Mouse (Mus musculus): ENCODE measurements around the gene Bcar3.
A peak's percentile ranks its signal among the peaks of the same experiment; 100 is the strongest.

Gene Bcar3

DNA sequence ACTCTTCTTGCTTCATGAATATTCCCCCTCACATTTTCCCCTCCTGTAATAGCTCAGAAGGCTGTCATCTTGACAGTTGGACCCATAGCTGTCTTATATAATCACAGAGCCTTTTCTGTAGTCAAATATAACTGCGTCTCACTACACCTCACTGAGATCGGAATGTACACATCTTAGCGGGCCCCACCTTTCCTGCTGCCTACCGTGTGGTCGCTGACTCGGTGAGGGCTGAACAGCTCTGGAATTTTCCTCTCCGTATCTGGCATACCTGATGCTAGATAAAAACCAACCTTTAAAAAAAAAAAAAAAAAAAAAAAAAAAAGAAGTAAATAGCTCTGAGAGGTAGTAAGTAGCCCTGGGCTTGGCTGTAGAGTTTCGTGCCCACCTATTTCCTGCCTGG, 164.8 kb downstream of the Bcar3 start:
- DNase-seq (ENCODE audit: low spot score in 2 of 2), result no peak

DNA sequence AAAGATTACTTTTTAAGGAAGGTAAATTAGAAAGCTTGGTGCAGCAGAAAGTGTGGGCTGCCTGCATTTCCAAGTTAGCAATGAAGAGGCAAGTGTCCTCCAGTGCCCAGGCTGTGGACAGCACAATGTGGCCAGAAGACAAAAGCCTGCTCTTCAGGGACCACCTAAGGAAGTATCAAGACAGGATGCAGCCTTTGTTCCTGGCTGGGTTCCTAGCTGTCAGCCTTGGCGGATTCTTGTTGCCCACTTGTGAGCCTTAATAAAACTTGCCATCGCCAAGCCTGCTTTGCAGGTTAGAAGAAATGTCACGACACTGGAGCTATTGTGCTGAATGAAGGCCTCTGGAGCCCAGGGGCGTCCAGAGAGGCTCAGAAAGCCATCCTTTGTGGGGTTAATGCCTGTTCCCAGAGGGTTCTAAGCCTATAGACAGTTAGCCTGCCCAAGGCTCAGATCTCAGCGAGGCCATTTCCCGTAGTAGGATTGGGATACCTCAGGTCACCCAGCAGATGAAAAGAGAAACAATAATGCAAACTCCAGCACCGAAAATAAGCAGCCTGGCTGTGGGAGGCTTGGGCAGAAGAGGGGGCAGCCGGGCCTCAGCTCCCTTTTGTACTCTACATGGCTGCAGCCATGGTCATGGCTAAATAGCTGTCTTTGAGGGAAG, 167.0 kb downstream of the Bcar3 start:
- DNase-seq (ENCODE audit: low spot score in 2 of 2), result no peak

DNA sequence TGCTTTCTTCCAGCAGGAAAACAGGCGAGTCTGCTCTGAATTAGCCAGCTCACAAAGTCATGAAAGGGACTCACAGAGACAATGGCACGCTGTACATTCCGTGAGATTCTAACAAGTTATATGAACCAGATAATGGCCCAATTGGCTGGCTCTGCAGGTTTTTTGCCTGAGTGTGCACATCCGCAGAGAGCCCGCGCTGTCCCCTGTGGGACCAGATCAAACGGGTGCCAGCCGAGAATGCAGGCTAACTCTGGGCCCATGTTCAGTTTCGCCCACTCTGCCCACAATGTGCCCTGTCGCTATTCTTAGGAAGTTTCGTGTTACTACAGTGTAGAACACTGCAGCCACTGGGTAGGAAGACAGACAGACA, 167.6 kb downstream of the Bcar3 start:
- peak in 1 of 2 experiments; percentile 22 for DNase-seq (ENCODE audit: low spot score in 2 of 2)

DNA sequence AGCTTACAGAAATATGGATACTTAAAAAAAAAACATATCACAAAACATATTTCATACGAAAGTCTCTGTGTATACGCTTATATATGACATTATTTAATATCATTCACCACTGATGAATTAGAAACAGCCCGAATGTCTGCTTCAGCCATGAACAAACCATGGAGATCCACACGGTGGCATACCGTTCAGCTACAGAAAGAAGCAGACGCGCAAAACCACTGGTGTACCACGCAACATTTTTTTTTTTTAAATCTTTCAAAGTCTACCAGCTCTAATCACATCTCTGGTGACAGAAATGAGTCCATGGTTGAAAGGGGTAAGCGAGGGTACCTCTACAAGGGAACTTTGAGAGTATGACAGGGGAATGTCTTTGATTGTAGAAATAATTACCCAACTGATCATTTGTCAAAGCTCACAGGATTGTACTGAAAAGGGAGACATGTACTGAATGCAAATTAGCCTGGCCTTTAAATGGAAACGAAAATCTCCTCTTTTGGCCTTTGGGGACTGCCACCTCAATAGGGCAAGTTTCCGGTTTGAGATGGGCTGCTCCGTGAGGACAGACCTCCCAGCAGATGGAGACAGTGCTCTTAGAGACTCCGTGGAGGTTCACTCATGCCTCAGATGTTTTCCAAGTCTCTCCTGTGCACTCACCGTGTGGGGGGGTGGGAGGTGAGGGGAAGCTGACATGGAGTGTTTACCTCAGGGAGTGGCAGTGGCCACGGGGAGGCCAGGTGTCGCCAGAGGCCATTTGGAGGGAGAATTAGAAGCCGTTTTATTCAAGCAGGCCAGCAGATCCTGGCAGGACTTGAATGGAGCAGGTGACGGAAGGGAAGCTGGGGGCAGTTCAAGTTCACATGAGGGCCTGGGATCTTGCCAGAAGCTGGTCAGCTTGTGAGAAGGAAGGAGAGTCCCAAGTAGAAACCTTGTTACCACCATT, 168.3 kb downstream of the Bcar3 start:
- no peak for DNase-seq (ENCODE audit: low spot score in 2 of 2)

DNA sequence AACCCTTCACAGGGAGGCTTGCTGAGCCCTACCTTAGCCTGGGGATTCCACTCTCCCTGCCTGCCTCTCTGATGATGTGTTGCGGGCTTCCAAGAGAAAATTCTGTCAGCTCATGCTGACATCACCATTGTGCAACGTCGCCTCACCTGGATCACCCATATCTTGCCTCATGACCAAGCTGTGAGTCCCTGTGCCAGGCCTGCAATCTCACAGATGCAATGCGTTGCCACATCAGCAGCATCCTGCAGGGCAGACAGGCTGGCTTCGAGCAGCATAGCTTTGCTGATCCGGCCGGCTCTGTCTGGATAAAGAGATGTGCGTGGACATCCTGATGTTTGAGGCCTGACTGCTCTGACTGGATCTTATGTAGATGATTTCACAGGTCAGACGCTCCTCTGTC, 169.2 kb downstream of the Bcar3 start:
- no peak for DNase-seq (ENCODE audit: low spot score in 2 of 2)

DNA sequence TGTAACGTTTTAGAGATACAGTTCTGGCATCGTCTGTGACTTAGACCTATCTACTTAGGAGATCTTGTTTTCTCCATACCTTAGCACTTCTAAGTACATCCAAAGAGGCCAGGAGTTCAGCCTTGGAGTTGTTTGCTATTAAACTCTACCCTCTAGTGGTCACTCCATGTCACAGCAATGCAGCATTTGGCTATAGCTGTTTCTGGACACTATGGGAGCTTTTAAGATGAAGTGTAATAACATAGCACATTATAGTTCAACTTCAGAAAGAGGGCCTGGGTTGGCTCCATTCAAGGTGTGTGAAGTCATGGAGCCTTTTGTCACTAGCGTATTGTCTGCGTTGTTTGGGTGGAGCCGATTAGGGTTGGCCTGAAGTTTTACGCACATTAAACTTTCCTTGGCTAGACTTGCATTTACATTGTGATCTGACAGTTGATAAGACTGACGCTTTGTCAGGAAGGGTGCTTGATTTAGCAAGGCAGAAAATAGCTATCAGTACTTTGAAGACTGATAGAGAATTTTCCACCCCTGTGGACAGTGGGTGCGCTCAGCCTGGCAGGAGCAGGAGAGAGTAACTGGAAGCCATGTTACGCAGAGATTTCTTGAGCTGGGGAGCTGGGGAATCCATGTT, 172.3 kb downstream of the Bcar3 start:
- DNase-seq (ENCODE audit: low spot score in 2 of 2), result peak in 1 of 2 experiments; percentile 48

DNA sequence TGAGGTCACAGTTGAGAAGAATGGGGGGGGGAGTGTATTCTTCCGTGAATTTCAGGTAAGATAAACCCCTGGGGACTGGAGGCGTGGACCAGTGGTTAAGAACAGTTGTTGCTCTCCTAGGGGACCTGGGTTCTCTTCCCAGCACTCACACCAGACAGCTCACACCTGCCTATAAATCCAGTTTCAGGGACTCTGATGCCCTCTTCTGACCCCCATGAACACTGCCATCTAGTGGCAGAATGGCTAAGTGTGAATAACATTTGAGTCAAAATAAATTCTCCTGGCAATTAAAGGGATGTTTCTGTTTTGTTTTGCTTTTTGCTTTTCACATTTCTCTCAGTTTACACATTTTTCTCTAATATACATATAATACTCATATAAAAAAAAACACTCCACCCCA, 174.0 kb downstream of the Bcar3 start:
- peak in 1 of 2 experiments; percentile 30 for DNase-seq (ENCODE audit: low spot score in 2 of 2)

DNA sequence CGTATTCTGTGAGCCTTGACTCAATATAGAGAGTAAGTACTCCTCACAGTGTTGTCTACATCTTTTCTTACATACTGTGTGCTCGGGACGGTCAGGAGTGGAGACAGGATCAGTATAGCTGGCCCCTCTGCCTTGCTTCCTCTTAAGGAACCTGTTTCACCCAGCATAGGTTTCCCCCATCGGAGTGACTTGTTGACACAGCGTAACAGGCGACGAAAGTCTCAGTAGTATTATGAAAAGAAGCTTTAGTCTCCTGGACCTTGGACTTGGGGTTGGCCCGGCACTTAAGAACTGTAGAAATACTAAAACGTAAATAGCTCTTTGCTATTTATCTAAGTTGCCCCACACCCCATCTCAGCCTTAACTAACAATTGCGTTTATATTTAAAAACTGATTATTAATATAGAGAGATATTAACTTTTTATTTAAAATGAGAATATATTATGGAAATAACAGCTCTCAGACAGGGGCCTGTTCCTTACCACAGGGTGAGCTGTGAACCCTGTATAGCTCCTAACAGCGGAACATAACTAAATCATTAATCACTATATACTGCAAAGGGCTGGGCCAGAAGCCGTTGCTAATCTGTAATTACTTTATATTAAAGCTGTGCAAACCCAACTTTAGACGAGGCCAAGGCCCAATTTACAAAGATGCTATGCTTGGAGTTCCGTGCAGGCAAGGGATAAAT, 176.5 kb downstream of the Bcar3 start:
- DNase-seq (ENCODE audit: low spot score in 2 of 2), result no peak

DNA sequence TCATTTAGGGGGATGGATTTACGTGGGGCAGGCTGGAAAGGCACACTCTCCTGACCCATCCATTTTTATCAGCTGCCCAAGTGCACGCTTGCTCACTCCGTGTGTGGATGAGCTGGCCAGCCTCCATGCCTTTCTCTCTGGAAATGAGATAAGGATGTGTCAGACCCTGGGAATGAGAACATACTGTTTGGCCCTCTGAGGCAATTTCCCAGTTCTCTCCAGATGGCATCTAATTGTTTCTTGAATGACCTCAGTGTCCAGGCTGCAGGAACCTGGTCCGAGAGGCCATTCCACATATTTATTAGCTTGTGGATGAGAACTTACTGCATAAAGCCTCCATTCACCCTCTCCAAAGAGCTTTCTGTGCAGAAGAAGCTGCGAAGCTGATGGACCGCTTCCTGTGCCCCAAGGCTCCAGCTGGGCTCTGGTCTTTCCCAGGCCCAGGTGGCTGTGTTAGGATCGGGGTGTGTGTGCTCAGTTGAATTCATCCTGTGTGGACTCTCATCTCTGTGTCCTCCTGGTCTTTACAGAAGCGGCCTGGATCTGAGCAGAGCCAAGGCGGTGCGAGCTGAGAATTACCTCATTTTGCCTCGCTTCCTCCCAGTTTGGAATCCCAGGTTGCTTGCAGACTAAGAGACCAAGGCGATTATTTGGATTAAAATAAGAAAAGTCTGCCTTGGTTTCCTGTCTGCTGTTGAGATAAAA, 177.2 kb downstream of the Bcar3 start:
- DNase-seq (ENCODE audit: low spot score in 2 of 2), result no peak

DNA sequence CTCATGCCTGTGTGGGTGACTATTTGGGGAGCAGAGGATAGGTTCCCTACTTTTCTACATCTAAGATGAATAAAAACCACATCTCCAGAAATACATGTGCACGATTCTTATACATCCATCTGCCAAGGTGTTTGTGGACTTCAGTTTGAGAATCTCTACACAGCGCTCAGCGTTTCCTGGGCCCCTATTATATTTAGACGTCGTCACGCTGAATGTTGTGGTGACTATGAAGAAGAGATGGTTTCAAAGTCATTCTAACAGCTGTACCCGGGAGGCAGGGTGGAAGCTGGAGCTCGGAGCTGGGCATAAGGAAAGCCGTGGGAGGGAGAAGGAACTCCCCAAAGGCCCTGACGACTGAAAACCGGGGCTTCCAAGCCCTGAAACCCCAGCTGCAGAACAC, 178.5 kb downstream of the Bcar3 start:
- DNase-seq (ENCODE audit: low spot score in 2 of 2), result no peak

DNA sequence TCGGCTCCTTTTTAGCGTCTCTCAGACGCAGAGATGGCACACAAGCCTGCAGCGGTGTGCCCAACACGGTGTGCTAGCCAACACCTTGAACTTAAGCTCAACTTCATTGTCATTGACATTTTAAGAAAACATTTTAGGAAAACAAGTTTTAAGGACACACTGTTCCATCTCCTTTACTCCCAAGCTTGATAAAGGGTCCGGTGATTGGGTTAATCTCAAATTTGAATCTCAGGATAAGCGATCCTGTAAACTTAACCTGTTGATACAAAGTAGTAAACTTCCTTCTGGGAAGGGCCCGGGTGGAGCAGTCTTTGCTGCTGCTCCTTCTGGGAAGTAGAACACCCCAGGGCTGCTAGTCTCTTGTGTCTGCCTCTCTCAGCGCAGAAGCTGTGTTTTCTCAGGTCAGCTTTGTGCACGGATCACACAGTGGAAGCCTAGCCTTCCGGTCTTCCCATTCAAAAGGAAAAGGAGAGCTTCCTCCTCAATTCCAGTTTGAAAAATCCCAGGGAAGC, 179.6 kb downstream of the Bcar3 start:
- DNase-seq (ENCODE audit: low spot score in 2 of 2), result no peak

DNA sequence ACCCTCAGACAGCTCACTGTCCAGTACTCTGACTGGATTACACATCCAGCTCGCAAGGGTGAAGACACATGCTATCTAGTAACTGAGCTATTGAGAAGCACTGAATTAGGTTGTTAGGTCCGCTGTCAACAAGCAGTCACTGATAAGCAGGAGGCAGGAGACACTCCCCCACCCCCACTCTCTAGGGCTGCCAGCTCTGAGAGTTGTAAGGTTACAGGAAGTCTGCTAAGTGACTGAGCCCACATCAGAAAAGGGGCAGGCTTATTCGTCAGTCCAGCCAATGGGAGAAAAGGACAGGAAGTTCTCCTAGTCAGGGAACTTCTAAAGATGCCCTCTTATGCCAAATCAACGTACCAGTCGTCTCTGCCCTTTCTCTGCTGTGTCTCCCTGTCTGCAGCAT, 180.1 kb downstream of the Bcar3 start:
- DNase-seq (ENCODE audit: low spot score in 2 of 2), result peak in 1 of 2 experiments; percentile 58

DNA sequence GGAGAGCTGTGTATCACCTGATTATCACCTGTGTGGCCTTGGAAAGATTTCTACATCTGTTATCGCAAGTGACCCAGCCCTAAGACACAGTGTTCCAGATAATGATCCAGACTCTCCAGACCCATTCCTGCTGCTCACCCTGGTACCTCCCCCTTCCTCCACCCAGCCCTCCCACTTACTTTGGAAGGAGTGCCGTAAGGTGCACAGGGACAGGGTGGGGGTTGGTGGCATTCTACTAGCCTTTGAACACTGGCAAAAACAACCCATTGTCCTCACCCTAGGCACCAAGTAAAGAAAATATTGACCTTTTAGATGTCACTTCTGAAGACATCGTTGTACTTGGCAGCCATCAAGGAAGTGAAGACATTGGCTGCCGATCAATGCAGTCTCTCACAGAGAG, 180.9 kb downstream of the Bcar3 start:
- DNase-seq (ENCODE audit: low spot score in 2 of 2), result no peak

DNA sequence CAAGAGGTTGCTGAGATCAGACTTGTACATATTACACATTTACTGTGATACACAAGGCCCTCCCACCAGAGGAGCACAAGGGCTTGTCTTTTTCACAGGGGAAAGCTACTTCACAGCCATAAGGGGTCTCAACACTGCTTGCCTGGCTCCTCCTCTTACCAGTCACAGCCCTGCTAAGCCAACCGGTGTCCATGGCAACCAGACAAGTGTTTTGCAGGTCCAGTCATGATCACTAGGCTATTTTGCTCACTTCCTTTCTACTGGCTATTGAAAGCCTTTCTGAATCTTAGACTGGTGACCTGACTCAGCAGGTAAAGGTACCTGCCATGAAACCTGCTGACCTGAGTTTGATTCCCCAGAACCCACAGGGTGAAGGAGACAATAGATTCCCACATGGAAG, 181.8 kb downstream of the Bcar3 start:
- no peak for DNase-seq (ENCODE audit: low spot score in 2 of 2)

DNA sequence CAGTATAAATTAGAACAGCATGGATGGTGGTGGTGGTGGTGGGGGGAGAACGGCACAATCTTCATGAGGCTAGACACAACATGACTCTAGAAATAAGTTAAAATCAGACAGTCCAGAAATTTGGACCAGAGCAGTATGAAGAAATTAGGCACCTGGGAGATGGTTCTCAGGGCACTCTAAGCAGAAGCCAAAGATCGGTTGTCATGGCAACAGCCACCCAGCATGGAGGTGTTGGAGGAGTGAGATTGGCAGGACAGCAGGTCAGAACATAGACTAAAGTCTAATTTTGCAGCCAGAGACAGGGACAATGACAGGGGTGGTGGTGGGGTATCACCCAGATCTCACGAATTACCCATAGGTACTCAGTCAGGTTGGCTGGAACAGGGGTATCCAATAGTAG, 182.7 kb downstream of the Bcar3 start:
- DNase-seq (ENCODE audit: low spot score in 2 of 2), result no peak

DNA sequence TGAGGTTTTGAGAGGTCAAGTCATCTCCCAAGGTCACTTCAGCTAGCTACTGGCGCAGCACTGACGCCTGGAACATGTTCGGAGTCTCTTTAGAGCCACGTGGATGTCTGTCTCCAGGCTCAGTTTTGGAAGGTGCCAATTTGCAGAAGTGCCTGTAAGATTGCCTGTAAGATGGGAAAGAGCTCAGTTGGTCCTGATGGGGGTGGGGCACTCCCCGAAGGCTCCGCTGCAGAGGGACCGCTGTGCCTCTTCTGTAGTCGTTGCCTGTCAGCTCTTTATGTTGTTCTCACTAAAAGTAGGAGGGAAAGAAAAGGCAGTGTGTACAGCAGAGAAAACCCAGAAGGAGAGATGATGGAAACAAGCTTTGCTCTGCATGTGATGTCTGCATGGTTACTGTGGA, 183.6 kb downstream of the Bcar3 start:
- no peak for DNase-seq (ENCODE audit: low spot score in 2 of 2)

DNA sequence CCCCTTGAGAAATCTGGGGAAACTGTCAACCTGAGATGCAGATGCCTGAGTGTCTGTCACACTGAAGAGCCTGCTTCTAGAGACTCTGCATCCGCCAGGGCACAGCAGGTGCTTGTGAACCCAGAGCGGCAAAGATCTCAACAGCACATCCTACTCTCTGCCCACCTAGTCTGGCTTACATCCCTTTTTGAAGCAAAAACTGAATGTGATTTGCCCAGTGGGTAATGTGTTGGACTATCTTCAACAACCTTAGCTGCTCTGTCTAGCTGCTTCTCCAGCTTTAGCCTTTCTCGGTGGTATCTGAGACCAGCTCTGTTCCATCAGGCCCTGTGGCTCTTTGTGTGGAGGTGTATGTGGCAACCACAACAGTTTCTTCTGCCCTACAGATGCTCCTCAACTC, 184.8 kb downstream of the Bcar3 start:
- no peak for DNase-seq (ENCODE audit: low spot score in 2 of 2)

DNA sequence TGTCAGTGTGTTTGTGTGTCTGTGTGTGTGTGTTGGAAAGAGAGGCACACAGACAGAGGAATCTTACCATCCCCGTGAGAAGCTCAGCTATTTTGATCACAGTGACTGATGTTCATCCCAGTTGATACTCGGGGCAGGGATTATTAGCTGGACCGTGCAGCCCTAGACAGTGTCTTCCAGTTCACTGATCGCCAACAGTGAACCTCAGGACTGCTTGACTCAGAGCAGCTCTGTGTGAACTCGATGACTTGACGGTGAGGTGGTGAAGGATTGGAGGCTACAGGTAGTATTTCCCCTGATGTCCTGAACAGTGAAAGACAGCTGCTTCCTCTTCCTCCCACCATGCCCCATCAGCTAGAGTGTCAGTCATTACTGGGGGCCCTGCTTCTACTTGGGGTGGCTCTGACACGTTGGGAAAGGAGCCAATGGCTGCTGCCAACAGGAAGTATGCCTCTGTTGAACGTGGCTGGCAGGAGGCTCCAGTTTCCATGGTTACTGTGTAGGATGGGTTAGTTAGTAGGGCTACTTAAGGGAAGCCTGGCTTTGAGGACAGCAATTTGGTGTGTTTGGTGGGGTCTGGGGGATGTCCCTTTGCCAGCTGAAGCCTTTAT, 186.2 kb downstream of the Bcar3 start:
- no peak for DNase-seq (ENCODE audit: low spot score in 2 of 2)

DNA sequence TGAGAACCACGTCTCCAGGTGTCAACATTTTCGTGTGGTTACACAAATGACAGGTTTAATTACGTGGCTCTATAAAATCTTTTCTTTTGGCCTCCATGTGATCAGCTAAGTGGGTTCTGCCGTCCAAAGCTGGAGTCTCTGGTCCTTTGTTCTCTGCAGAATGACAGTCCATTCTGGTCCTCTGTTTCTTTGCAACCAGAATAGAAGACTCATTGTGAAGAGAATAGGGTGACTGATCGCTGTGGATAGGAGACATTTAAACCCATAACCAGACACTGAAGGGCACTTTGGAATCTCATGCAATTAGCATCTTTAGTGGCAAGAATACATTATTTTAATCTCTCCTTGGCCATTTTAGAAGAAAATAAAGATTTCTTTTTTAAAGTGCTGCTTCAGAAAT, 187.1 kb downstream of the Bcar3 start:
- DNase-seq (ENCODE audit: low spot score in 2 of 2), result no peak

DNA sequence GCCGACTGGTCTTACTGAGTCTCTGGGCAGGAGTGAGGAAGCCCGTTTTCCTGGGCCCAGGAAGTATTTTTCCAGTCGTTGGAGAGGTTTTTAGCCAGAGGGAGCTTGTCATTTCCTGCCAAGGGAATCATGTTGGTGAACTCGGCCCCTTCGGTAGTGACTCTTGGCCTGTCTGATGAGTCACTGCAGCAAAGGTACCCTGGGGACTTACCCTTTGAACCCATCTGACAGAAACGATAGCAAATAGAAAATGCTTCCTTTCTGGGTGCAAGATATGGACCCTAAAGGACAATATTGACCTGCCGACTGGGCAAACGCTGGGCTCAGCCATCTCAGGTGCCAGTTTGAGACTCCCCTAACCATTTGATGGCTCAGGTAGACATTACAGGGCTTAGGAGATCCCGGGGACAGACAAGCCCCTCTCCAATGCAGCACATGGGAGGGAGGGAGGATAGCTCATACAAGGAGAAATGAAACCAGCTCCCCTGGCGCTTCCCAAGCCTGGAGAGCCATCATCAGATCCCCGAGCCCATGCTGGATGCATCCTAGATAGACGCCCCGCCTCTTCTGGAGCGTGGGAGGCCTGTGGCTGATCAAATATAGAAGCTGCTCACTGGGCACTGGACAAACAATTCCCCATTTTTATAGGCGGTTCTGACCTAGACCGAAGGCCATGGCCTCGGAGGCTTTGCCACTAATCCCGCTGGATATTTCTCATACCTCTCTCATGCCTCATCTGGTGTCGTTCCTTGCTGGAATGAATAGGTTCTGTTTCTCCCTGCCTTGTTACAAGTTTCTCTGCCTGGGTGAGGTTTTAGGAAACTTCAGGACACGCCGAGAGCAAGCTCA, 188.2 kb downstream of the Bcar3 start:
- no peak for DNase-seq (ENCODE audit: low spot score in 2 of 2)
